Mouse (Mus musculus) bone marrow, adult 2 months (tissue): ENCODE measurements around the gene Coasy.

Experiments
- CTCF ChIP-seq: fragments of 200-500 bp; IDR thresholded peaks from 2 replicates; pipeline ENCODE4 v1.5.1; 2011; ENCODE audit warnings: low read length, control low read depth; ENCODE audit not compliant: control insufficient read depth, insufficient read depth
- POLR2A ChIP-seq: fragments of 200-500 bp; IDR thresholded peaks from 2 replicates; pipeline ENCODE4 v1.6.1; 2011; ENCODE audit warnings: low read depth, mild to moderate bottlenecking, control low read depth, low read length, borderline replicate concordance; ENCODE audit not compliant: control insufficient read depth

DNA sequence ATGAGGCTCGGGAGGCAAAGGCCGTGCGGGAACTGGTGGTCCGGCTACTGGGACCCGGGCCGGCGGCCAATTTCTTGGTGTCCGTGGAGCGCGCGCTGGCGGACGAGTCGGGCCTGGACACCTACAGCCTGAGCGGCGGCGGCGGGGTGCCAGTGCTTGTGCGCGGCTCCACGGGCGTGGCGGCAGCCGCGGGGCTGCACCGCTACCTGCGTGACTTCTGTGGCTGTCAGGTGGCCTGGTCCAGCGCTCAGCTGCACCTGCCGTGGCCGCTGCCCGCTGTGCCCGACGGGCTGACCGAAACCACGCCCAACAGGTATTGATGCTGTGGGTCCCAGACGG, 12.2 kb upstream of the Coasy start:
- TF ChIP-seq CTCF (0 out of 2 replicates have a peak, but pooled peaks have one; percentile 4), POLR2A (peak; percentile 12; the same call in 1 of the 2 replicates)
